Mouse (Mus musculus) adrenal gland, postnatal 10 days (tissue): ENCODE results near the gene Tmem256. TPM values are rescaled to one million over a fixed set of nuclear protein-coding genes. Genes with fewer than 3 reads are reported as not detected.
A peak's percentile ranks its signal among the peaks of the same experiment; 100 is the strongest.

Experiments used
- DNase-seq: peaks from one replicate; pipeline ENCODE4 v3.0.0; 2021; ENCODE audit warnings: mixed read lengths
- long read RNA-seq, 2 experiments: library from polyadenylated mRNA; stranded (forward); transcript quantifications; one replicate each; pipeline ENCODE4 v2.0.0; 2021
- total RNA-seq, 2 experiments: library from RNA; stranded (reverse); gene quantifications; 2 replicates each; pipeline ENCODE4 v1.2.3; 2021

The Tmem256 gene
- total RNA-seq = 100 to 1,000 TPM; 137 to 145 TPM
- long read RNA-seq, experiment 1, transcript Tmem256-201 (4 exons, 492 nt) = major isoform, 73 of 125 reads
- long read RNA-seq, experiment 1, transcript Tmem256-203 (4 exons, 421 nt) = minor isoform, 38 of 125 reads
- long read RNA-seq, experiment 1, partial matches to known transcripts = 0 of 125 reads
- long read RNA-seq, experiment 1, other reads (novel, unspliced or antisense) = 11 of 125 reads
- long read RNA-seq, experiment 2, transcript Tmem256-203 (4 exons, 421 nt) = minor isoform, 26 of 104 reads
- long read RNA-seq, experiment 2, transcript Tmem256-201 (4 exons, 492 nt) = major isoform, 70 of 104 reads
- long read RNA-seq, experiment 2, partial matches to known transcripts = 1 of 104 reads
- long read RNA-seq, experiment 2, other reads (novel, unspliced or antisense) = 2 of 104 reads

DNA sequence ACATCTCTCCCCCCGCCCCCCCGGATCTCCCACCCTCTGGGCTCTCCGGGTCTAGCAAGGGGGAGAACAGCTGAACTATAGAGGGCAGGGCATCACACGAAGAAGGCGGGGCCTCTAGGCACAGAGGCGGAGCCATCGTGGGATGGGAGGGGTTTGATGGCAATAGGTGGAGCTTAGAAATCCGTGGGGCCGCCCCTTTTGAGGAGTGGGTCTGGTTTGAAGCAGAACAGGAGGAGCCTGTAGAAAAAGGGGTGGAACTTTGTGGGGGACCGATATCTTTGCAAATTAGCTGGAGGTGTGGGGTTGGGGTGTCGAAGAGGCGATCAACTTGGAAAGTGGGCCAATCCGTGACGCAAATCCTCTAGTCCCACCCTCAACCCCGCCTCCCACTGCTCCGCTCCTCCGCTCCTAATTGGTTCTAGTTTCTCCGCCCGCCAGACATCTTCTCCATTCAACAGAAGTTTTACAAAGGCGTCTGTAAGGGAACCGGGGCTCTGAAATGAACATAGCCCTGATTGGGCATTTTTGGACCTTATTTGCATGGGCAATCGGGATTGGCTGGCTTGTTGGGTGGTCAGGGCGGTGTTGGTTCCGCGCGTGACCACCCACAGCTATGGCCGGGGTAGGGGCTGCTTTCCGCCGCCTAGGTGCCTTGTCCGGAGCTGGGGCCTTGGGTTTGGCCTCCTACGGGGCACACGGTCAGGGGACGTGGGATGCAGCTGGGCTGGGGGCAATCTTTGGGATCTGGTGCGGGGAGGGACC lies at the start of gene Tmem256:
TSS of gene Tmem256 (plus strand) at position 563 of the 762 bp plus-strand sequence.
- peak; percentile 94 for DNase-seq

DNA sequence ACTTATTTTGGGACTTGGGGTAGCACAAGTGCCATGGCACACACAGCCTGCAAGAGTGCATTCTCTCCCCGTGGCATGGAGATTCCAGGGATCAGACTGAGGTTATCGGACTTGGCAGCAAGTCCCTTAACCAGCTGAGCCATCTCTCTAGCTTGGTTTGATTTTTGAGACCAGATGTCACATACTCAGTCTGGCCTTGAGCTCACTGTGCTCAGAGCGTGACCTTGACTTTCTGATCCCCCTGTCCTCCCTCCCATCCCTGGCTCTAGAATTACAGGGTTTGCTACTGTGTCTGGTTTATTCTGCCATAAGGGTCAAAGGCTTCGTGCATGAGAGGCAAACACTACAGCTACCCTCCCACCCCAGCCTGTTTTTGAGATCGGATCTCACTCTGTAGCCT lies 48.9 kb upstream of the Tmem256 start:
- no peak for DNase-seq

- DNase-seq = no peak
Observed at GRCm38 (mm10) chr11:69791420-69791819, 46.9 kb upstream of the Tmem256 start.

- no peak for DNase-seq
Observed at GRCm38 (mm10) chr11:69793429-69793828, 44.9 kb upstream of the Tmem256 start.

- peak; percentile 94 for DNase-seq
Observed at GRCm38 (mm10) chr11:69795168-69795982, 42.9 kb upstream of the Tmem256 start, which contains the start of gene Chrnb1. Chrnb1 (minus strand) TSS chr11:69795943.

- no peak for DNase-seq
Observed at GRCm38 (mm10) chr11:69795983-69796435, 42.3 kb upstream of the Tmem256 start.

DNA sequence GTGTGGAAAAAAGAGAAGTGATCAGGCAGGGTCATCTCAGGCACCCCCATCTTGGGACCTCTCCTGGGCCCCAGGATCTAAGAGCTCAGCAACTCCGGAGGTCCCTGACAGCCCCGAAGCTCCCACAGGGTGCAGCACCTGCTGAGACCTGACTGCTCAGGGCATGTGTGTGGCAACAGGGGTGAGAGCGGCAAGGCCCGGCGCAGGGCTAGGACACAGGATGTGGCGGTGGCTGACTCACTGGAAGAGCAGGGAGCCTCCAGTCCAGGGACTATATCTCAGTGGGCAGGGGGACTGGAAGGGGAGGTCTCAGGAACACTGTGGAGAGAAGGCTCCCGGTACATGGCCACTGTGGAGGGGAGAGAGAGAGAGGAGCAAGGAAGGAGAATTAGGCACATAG lies 40.4 kb upstream of the Tmem256 start:
- DNase-seq = no peak

DNA sequence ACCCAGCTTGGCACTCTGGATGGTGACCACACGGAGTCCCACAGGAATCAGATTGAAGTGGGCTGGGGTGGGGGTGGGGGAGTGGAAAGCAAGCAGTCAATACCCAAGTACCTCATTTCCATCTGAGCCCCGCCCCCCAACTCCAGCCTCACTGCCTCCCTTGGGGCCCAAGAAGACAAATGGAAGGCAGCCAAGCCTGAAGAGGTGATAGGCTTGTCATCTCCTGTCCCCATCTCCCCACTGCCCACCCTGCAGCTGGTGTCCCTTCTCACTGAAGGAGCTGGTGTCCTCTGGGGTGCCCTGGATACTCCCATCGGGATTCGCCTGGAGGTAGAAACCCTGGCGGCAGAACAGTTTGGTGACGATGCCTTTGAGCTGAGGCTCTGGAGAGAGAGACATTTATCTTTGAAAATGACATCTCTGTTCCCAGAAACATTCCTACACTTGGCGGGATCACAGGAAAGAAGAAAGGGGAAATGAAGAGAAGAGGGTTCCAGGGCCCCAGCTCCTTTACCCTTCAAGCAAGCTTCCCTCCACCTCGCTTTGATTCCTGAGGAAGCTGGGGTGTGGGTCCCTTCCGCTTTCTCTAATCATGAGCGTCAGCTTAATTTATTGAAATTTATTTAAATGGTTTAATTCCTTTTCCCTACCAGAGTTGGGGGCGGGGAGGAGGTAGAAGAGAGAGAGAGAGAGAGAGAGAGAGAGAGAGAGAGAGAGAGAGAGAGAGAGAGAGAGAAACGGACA lies 38.7 kb upstream of the Tmem256 start:
- no peak for DNase-seq

DNA sequence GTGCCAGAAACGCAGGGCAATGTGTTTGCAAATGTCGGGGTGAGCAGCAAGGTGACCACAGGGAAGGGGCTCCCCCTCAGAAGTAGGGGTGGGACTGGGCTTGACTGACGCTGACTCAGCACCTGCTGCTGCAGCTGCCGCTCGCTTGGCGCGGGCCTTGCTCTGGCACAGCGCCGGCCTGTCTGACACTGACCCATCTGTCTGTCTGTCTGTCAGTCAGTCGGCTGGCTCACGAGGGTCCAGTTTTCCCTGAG lies 38.2 kb upstream of the Tmem256 start:
- no peak for DNase-seq

- peak; percentile 71 for DNase-seq
Observed at GRCm38 (mm10) chr11:69800392-69801197, 37.7 kb upstream of the Tmem256 start.

DNA sequence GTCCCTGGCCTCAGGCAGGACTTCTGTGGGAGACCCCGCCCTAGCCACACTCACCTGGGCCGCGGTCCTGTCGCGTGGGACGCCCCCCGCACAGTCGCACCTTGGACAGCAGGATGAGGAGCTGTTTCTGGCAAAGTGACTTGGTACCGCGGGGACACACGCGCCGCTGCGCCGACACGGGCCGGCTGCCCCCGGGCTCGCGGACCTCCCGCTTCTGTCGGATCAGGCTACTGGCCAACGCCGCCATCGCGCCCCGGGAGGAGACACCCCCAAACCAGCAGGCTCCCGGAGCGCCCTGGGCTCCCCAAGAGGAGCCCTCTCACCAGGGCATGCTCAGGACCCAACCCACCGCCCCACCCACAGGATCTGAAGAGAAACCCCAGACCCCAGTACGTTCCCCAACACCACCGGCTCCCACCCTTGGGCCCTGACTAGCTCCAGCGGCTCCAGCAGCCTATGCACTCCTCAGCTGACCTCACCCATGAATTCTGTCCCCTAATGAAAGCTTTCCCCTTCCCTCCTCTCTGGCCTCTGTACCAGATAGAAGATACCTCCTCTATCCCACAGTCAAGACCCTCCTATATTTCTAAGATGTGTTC lies 36.8 kb upstream of the Tmem256 start, which contains the start of gene Fgf11:
TSS of gene Fgf11 (minus strand) at position 479 of the 599 bp plus-strand sequence.
- DNase-seq = peak; percentile 31

DNA sequence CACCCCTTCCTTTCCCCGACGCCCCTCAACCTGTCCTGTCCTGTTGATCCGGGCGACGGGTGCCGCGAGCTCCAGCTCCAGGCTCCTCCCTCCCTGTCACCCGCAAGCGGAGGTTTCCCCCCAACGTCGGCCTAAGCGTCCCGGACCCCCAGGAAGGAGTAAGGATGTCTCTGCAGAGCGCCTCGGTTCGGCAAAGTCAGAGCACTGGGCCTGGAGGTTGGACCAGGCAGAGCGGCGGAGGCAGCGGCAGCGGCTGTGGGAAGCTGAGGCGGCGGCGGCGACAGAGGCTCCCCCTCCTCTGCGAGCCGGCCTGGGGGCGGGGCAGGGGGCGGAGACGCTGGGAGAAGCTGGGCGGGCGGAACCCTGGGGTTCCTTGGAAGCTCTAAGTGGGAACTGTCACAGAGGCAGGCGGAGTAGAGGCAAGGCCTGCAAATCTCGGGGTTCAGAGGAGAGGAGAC lies 35.6 kb upstream of the Tmem256 start:
- DNase-seq = peak; percentile 94

DNA sequence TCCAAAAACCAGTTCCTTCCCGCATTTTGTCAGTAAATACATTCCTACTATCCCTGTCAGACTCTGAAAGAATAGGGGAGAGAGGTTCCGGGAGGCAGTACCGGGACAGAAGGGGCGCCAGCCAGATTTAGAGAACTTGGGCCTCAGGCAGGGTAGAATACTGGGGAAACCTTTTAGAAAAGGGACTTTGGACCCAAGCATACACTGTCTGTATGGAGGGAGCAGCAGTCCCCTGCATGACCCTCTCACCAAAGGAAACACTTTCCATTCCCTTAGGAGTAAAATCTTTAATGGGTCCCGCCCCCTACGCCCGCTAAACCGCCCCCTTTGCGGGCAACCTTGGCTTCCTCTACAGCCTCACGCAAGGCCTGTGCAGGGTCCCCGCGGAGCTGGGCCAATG lies 35.0 kb upstream of the Tmem256 start:
- DNase-seq = no peak

GRCm38 (mm10) chr11:69803786-69804651 lies 34.3 kb upstream of the Tmem256 start:
- peak; percentile 88 for DNase-seq

DNA sequence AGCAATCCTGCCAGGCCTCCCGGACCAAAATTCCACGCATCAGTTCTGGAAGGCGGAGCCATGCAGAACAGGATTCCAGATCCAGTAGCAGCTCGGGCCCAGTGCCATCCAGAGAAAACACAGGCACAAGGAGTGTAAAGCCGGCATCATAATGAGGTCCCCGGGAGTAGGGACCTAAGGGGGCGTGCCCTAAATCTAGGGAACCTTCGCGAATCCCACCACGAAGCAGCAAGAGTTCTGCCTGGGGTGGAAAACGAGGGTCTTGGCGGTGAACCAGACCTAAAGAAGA lies 33.7 kb upstream of the Tmem256 start:
- no peak for DNase-seq

DNA sequence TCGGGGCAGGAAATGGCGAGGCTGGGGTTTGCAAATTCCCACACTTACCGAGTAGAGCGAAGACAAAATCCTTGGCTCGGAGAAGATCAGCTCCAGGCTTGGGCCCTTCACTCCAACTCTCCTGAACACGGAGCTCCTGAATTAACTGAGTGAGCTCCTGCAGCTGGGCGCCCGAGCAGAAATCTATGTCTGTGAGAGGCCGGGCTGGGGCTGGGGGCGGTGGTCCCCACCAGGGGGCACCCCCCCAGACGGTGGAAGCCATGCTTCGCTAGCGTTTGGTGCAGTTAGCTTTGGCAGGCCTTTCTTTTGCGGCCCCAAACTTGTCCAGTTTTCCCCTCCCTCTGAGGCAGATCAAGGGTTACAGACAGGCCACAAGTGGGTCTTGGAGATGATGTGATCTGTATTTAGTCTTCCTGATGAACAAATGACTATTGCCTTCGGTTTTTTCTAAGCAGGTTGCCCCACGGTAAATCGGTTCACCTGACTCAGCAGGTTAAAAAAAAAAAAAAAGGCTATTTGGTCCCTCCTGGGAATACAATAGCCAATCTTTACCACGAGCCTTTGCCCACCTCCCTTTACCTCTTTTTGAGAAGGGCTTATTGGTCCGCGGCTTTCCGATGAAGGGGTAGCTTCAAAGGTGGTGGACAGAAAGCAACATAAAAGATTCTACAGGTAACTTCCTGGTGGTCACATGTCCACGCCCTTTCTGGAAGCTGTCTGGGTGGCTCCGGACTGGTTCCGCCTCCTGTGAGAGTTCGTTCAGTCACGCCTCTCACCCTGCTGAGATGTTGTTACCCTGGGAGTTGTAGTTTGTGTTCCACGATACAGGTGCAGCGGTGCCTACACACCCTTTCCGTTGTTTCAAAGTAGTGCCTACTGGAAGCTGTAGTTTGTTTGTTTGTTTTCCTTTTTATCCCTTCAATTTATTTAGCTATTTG lies 33.1 kb upstream of the Tmem256 start, which contains the start of gene Tmem102:
TSS of gene Tmem102 (minus strand) at position 653 of the 938 bp plus-strand sequence.
- no peak for DNase-seq

DNA sequence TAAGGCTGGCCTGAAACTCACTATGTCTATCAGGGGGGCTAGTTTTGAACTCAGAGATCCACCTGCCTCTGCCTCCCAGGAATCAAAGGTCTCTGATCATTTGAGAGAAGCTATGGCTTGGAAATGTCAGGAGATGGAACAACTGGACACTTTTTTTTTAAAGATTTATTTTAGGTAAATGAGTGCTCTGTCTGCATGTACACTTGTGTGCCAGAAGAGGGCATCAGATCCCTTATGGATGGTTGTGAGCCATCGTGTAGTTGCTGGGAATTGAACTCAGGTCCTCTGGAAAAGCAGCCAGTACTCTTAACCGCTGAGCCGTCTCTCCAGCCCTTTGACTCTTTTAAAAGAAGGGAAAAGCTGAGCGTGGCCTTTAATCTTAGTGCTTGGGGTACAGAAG lies 31.9 kb upstream of the Tmem256 start:
- DNase-seq = no peak

- DNase-seq = no peak
Observed at GRCm38 (mm10) chr11:69807641-69808040, 30.7 kb upstream of the Tmem256 start.
